Mouse (Mus musculus): ENCODE results near the gene Rbm17. TPM values are rescaled to one million over a fixed set of nuclear protein-coding genes. Genes with fewer than 3 reads are reported as not detected.

Gene Rbm17
- polyA plus RNA-seq, 1 experiment, result 133 TPM

DNA sequence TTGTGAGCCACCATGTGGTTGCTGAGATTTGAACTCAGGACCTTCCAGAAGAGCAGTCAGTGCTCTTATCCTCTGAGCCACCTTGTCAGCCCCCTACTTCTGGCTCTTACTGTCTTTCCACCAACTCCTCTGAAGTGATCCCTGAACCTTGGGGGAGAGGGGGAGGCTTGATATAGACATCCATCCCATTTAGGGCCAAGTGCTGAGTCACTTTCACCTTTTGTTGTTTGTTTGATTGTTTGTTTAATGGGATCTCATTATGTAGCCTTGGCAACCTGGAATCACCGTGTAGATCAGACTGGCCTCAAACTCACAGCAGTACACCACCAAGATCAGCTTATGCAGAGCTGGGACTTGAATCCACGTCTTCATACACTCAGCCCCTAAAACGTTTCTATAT is 46.7 kb downstream of the Rbm17 start:
- no peak for DNase-seq (ENCODE audit: low read depth)
- no peak for TF ChIP-seq POLR2A (IDR thresholded peaks at IDR 0.05; ENCODE audit: borderline replicate concordance, extremely low read depth, insufficient read depth, insufficient read length, poor library complexity, severe bottlenecking)
- no peak for TF ChIP-seq CTCF (IDR thresholded peaks at IDR 0.05; ENCODE audit: borderline replicate concordance, extremely low read depth, insufficient read depth, insufficient read length)

- DNase-seq (ENCODE audit: low read depth), result no peak
- no peak for TF ChIP-seq CTCF (IDR thresholded peaks at IDR 0.05; ENCODE audit: borderline replicate concordance, extremely low read depth, insufficient read depth, insufficient read length)
- no peak for TF ChIP-seq POLR2A (IDR thresholded peaks at IDR 0.05; ENCODE audit: borderline replicate concordance, extremely low read depth, insufficient read depth, insufficient read length, poor library complexity, severe bottlenecking)
These were observed 48.6 kb downstream of the Rbm17 start for GRCm38 (mm10) chr2:11555316-11555715.

DNA sequence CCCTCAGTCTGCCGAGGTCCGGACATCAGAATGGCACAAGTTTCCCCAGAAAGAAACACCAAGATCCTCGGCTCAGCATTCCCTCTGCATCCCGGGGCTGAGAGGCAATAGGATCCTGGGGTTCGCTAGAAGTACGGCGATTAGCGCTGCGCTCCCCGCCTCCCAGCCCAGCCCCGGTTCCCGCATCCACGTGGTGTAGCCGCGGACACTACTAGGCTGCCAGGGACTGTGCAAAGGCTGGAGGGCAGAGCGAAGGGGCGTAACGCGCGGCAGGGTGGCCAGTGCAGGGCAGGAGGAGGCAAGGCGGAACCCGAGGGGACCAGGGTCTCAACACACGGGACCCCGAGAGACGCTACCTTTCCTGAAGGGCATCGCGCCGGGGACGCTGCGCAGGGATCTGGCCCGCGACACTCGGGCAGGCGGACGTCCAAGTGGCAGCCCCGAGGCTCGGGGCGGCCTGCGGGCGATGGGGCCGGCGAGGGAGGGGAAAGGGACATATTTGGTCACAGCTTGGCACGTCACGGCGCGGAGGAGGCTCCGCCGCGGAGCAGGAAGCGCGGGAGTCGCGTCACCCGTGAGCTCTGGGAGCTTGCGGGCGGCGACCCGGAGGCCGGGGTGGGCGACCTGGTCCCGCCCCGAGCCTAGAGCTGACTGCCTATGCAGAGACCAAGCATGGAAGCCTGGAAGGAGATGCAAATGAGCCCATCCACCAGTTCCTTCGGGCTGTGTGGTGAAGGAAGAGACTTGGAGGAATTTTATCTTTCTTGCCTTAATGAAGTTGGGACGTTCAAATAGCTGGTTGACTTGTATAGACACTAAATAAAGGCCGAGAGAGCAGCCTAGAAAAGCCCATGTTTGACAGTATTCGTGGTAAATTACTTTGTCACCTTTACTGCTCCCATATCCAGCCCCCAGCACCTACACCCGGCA is 50.2 kb downstream of the Rbm17 start, which contains the start of gene Pfkfb3:
Gene Pfkfb3, minus strand, starts transcription at position 607 of the 930 bp plus-strand sequence.
- TF ChIP-seq CTCF (IDR thresholded peaks at IDR 0.05; ENCODE audit: borderline replicate concordance, extremely low read depth, insufficient read depth, insufficient read length) (no peak), POLR2A (IDR thresholded peaks at IDR 0.05; ENCODE audit: borderline replicate concordance, extremely low read depth, insufficient read depth, insufficient read length, poor library complexity, severe bottlenecking) (no peak)
- peak; percentile 64 for DNase-seq (ENCODE audit: low read depth)

DNA sequence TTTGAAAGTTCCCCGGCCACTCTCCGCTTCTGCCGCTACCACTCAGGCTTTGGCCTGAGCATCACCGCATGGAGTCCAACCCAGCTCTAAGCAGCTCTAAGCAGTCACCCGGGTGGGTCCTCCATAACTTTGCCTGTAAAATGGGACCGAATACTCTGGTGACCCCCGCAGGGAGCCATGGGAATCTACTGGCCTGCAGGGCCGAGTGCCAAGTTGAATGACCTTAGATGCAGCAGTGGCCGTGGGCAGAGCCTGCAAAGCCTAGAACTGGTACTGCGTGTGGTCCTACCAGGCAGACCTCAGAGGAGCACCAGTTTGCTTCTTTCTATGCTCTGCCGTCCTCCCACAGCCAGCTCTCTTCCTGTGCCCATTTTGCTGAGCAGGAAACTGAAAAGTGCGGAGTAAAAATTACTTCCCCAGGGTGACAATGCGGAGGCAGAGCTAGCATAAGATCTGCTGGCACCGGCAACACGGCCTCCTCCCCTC is 50.9 kb downstream of the Rbm17 start:
- TF ChIP-seq CTCF (IDR thresholded peaks at IDR 0.05; ENCODE audit: borderline replicate concordance, extremely low read depth, insufficient read depth, insufficient read length) (no peak), POLR2A (IDR thresholded peaks at IDR 0.05; ENCODE audit: borderline replicate concordance, extremely low read depth, insufficient read depth, insufficient read length, poor library complexity, severe bottlenecking) (no peak)
- DNase-seq (ENCODE audit: low read depth), result no peak

- no peak for TF ChIP-seq POLR2A (IDR thresholded peaks at IDR 0.05; ENCODE audit: borderline replicate concordance, extremely low read depth, insufficient read depth, insufficient read length, poor library complexity, severe bottlenecking)
- TF ChIP-seq CTCF (IDR thresholded peaks at IDR 0.05; ENCODE audit: borderline replicate concordance, extremely low read depth, insufficient read depth, insufficient read length), result no peak
- peak; percentile 13 for DNase-seq (ENCODE audit: low read depth)
These were observed 51.6 kb downstream of the Rbm17 start for GRCm38 (mm10) chr2:11552297-11552821.

- TF ChIP-seq POLR2A (IDR thresholded peaks at IDR 0.05; ENCODE audit: borderline replicate concordance, extremely low read depth, insufficient read depth, insufficient read length, poor library complexity, severe bottlenecking) (no peak), CTCF (IDR thresholded peaks at IDR 0.05; ENCODE audit: borderline replicate concordance, extremely low read depth, insufficient read depth, insufficient read length) (no peak)
- peak; percentile 15 for DNase-seq (ENCODE audit: low read depth)
These were observed 52.2 kb downstream of the Rbm17 start for GRCm38 (mm10) chr2:11551726-11552125.

- DNase-seq (ENCODE audit: low read depth), result no peak
- TF ChIP-seq CTCF (IDR thresholded peaks at IDR 0.05; ENCODE audit: borderline replicate concordance, extremely low read depth, insufficient read depth, insufficient read length), result no peak
- no peak for TF ChIP-seq POLR2A (IDR thresholded peaks at IDR 0.05; ENCODE audit: borderline replicate concordance, extremely low read depth, insufficient read depth, insufficient read length, poor library complexity, severe bottlenecking)
These were observed 55.4 kb downstream of the Rbm17 start for GRCm38 (mm10) chr2:11548508-11548907.

DNA sequence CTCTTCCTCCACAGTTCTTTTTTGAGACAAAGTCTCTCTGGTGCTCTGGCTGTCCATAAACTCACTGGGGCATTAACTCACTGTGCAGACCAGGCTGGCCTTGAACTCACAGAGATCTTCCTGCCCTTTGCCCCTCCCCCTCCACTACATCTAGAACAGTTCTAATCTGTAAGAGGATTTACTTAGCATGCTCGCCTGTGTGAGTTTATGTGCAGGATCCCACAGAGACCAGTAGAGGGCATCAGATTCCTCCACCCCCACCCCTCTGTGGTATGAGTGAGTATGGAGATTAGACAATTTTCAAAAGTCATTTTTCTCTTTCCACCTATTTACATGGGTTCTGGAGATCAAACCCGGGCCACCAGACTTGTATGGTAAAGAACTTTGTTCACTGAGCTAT is 56.3 kb downstream of the Rbm17 start:
- DNase-seq (ENCODE audit: low read depth), result no peak
- peak; percentile 24; the same call in 1 of the 2 replicates for TF ChIP-seq CTCF (IDR thresholded peaks at IDR 0.05; ENCODE audit: borderline replicate concordance, extremely low read depth, insufficient read depth, insufficient read length)
- TF ChIP-seq POLR2A (IDR thresholded peaks at IDR 0.05; ENCODE audit: borderline replicate concordance, extremely low read depth, insufficient read depth, insufficient read length, poor library complexity, severe bottlenecking), result no peak

GRCm38 (mm10) chr2:11546091-11546490 is 57.9 kb downstream of the Rbm17 start:
- DNase-seq (ENCODE audit: low read depth), result no peak
- TF ChIP-seq POLR2A (IDR thresholded peaks at IDR 0.05; ENCODE audit: borderline replicate concordance, extremely low read depth, insufficient read depth, insufficient read length, poor library complexity, severe bottlenecking), result no peak
- no peak for TF ChIP-seq CTCF (IDR thresholded peaks at IDR 0.05; ENCODE audit: borderline replicate concordance, extremely low read depth, insufficient read depth, insufficient read length)

DNA sequence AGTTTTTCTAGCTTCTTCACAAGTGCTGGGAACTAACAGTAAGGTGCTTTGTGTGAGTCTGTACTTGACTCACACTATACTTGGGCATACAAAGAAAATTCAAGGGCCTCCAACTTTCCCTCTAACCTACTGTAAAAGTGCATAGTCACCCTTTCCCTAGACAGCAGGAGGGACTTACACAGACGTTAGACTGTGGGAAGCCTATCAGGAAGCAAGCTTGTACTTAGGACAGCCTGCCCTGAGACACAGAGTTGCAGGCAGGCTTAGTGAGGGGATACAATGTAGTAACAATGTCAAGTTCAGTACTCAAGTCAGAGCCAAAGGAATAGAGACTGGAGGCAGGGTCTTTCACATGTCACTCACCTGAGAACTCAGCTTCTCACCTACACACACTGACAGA is 58.6 kb downstream of the Rbm17 start:
- DNase-seq (ENCODE audit: low read depth), result no peak
- TF ChIP-seq POLR2A (IDR thresholded peaks at IDR 0.05; ENCODE audit: borderline replicate concordance, extremely low read depth, insufficient read depth, insufficient read length, poor library complexity, severe bottlenecking) (no peak), CTCF (IDR thresholded peaks at IDR 0.05; ENCODE audit: borderline replicate concordance, extremely low read depth, insufficient read depth, insufficient read length) (no peak)

DNA sequence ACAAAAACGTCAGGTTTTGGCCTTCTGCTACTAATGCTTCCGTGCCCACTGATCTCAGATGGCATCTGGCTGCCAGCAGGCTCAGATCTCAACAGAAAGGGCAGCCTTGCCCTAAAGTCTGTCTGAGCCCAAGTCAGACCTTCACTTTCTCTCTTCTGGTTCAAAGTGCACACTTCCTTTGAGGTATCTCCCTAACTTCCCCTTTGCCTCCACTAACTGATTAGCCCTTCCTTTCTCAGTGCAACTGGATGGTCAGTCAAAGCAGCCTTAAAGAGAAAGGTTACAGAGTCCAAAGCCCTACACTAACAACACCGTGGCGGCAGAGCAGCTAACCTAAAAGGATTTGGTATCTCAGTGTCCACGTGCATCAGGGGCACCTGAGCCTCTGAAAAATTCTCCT is 59.6 kb downstream of the Rbm17 start:
- TF ChIP-seq CTCF (IDR thresholded peaks at IDR 0.05; ENCODE audit: borderline replicate concordance, extremely low read depth, insufficient read depth, insufficient read length) (no peak), POLR2A (IDR thresholded peaks at IDR 0.05; ENCODE audit: borderline replicate concordance, extremely low read depth, insufficient read depth, insufficient read length, poor library complexity, severe bottlenecking) (no peak)

More for the DNA sequence above, 59.6 kb downstream of the Rbm17 start:
- DNase-seq (ENCODE audit: low read depth), result no peak

Measured in brain, embryonic 14.5 days (tissue).